Mouse (Mus musculus) stomach, embryonic 15.5 days (tissue): ENCODE measurements at regions not wholly inside any gene's neighbourhood (a gene's known extent, or its start where the extent isn't known, plus 50 kb on each side); places are given as distances from the start of the nearest gene placed in this dataset.

Experiments
- ATAC-seq: fragments of 200-750 bp; cut with Nextera tagmentation; 2 replicates; pipeline ENCODE4 v1.8.0; 2017; ENCODE audit warnings: low read depth, moderate number of reproducible peaks, moderate TSS enrichment; ENCODE audit not compliant: insufficient read depth, low FRiP score
- H3K27ac ChIP-seq: fragments of 300-500 bp; sonication (generic); 2 replicates; pipeline ENCODE4 v1.5.1; 2015; ENCODE audit warnings: mild to moderate bottlenecking, inconsistent platforms
- H3K27me3 ChIP-seq: fragments of 300-500 bp; sonication (generic); replicated peaks from 2 replicates; pipeline ENCODE4 v1.6.1; 2015; ENCODE audit warnings: inconsistent platforms
- H3K36me3 ChIP-seq: fragments of 300-500 bp; sonication (generic); 2 replicates; pipeline ENCODE4 v1.6.1; 2015; ENCODE audit warnings: inconsistent platforms
- H3K4me1 ChIP-seq: fragments of 300-500 bp; sonication (generic); 2 replicates; pipeline ENCODE4 v1.6.1; 2015; ENCODE audit warnings: inconsistent platforms
- H3K4me2 ChIP-seq: fragments of 300-500 bp; sonication (generic); 2 replicates; pipeline ENCODE4 v1.6.1; 2015; ENCODE audit warnings: mild to moderate bottlenecking, inconsistent platforms
- H3K4me3 ChIP-seq: fragments of 300-500 bp; sonication (generic); replicated peaks from 2 replicates; pipeline ENCODE4 v1.5.1; 2015; ENCODE audit warnings: inconsistent platforms
- H3K9ac ChIP-seq: fragments of 300-500 bp; sonication (generic); 2 replicates; pipeline ENCODE4 v1.6.1; 2015; ENCODE audit warnings: inconsistent platforms
- H3K9me3 ChIP-seq: fragments of 300-500 bp; sonication (generic); 2 replicates; pipeline ENCODE4 v1.6.1; 2016; ENCODE audit warnings: inconsistent platforms
- WGBS: fragments of 180-500 bp; shearing (Covaris S2); methylation state at CpG from one replicate; pipeline ENCODE4 v1.1.7; 2015; 5-methylcytosine and 5-hydroxymethylcytosine counted together

- no peaks in the 10 kb centered on the region for H3K9me3 ChIP-seq
- no peaks in the 10 kb centered on the region for H3K4me1 ChIP-seq
- no peak overlapping the region for H3K4me2 ChIP-seq
- H3K36me3 ChIP-seq: no peaks in the 10 kb centered on the region
- no peak overlapping the region for H3K9ac ChIP-seq
- no peak for ATAC-seq
- H3K4me3 ChIP-seq: no peak overlapping the region
- no peaks in the 10 kb centered on the region for H3K27me3 ChIP-seq
- WGBS: 52% methylated on average over 8 of the region's 8 CpGs
- H3K27ac ChIP-seq: 0 out of 2 replicates have a peak overlapping the region, but pooled peaks have one; percentile 26
Observed at GRCm38 (mm10) chr3:40130858-40131584, 400.1 kb upstream of the Intu start.

- H3K9ac ChIP-seq: no peak overlapping the region
- H3K4me3 ChIP-seq: no peak overlapping the region
- H3K4me1 ChIP-seq: no peaks in the 10 kb centered on the region
- H3K9me3 ChIP-seq: no peaks in the 10 kb centered on the region
- no peak overlapping the region for H3K27ac ChIP-seq
- ATAC-seq: no peak
- WGBS: 49% methylated on average over 5 of the region's 5 CpGs
- H3K36me3 ChIP-seq: no peaks in the 10 kb centered on the region
- no peak overlapping the region for H3K4me2 ChIP-seq
- no peaks in the 10 kb centered on the region for H3K27me3 ChIP-seq
Observed at GRCm38 (mm10) chr3:40138671-40139070, 392.4 kb upstream of the Intu start.

- Histone ChIP-seq H3K27me3 (no peaks in the 10 kb centered on the region), H3K4me1 (no peaks in the 10 kb centered on the region), H3K27ac (no peak overlapping the region), H3K4me3 (no peak overlapping the region), H3K4me2 (no peak overlapping the region), H3K9me3 (no peaks in the 10 kb centered on the region), H3K36me3 (no peaks in the 10 kb centered on the region), H3K9ac (no peak overlapping the region)
- ATAC-seq: no peak
- WGBS: 86% methylated on average over 5 of the region's 5 CpGs
Observed at GRCm38 (mm10) chr3:40142229-40142628, 388.9 kb upstream of the Intu start.

GRCm38 (mm10) chr3:40158631-40159030, 372.5 kb upstream of the Intu start:
- no peak overlapping the region for H3K27ac ChIP-seq
- ATAC-seq: no peak
- no peak overlapping the region for H3K4me3 ChIP-seq

GRCm38 (mm10) chr3:40159591-40160145, 371.4 kb upstream of the Intu start:
- 61% methylated on average over 9 of the region's 9 CpGs for WGBS
- H3K9me3 ChIP-seq: no peaks in the 10 kb centered on the region

More at GRCm38 (mm10) chr3:40158631-40159030, 372.5 kb upstream of the Intu start:
- Histone ChIP-seq H3K9ac (no peak overlapping the region), H3K4me1 (no peaks in the 10 kb centered on the region), H3K36me3 (no peaks in the 10 kb centered on the region), H3K27me3 (no peaks in the 10 kb centered on the region), H3K4me2 (no peak overlapping the region), H3K9me3 (no peaks in the 10 kb centered on the region)
- 71% methylated on average over 6 of the region's 6 CpGs for WGBS

GRCm38 (mm10) chr3:40164181-40164580, 366.9 kb upstream of the Intu start:
- H3K4me1 ChIP-seq: no peaks in the 10 kb centered on the region
- H3K9ac ChIP-seq: no peak overlapping the region
- ATAC-seq: no peak
- 71% methylated on average over 1 of the region's 1 CpGs for WGBS
- H3K27ac ChIP-seq: no peak overlapping the region
- no peaks in the 10 kb centered on the region for H3K36me3 ChIP-seq
- H3K9me3 ChIP-seq: no peaks in the 10 kb centered on the region
- no peak overlapping the region for H3K4me2 ChIP-seq
- no peaks in the 10 kb centered on the region for H3K27me3 ChIP-seq
- no peak overlapping the region for H3K4me3 ChIP-seq

More at GRCm38 (mm10) chr3:40159591-40160145, 371.4 kb upstream of the Intu start:
- Histone ChIP-seq H3K4me2 (no peak overlapping the region), H3K36me3 (no peaks in the 10 kb centered on the region), H3K9ac (no peak overlapping the region), H3K4me3 (no peak overlapping the region), H3K27ac (no peak overlapping the region), H3K27me3 (no peaks in the 10 kb centered on the region), H3K4me1 (no peaks in the 10 kb centered on the region)
- ATAC-seq: no peak

- H3K4me1 ChIP-seq: no peaks in the 10 kb centered on the region
- ATAC-seq: no peak
- no peaks in the 10 kb centered on the region for H3K9me3 ChIP-seq
- H3K9ac ChIP-seq: no peak overlapping the region
- 71% methylated on average over 12 of the region's 12 CpGs for WGBS
- no peak overlapping the region for H3K4me2 ChIP-seq
- no peak overlapping the region for H3K4me3 ChIP-seq
- H3K27me3 ChIP-seq: no peaks in the 10 kb centered on the region
- no peaks in the 10 kb centered on the region for H3K36me3 ChIP-seq
- no peak overlapping the region for H3K27ac ChIP-seq
Observed at GRCm38 (mm10) chr3:40167970-40168626, 363.0 kb upstream of the Intu start.

- no peak overlapping the region for H3K9ac ChIP-seq
Observed at GRCm38 (mm10) chr3:40169590-40169989, 361.5 kb upstream of the Intu start.

GRCm38 (mm10) chr3:40179726-40180317, 351.3 kb upstream of the Intu start:
- Histone ChIP-seq H3K27ac (no peak overlapping the region), H3K9ac (no peak overlapping the region), H3K9me3 (no peaks in the 10 kb centered on the region), H3K4me2 (no peak overlapping the region), H3K4me3 (no peak overlapping the region), H3K27me3 (no peaks in the 10 kb centered on the region), H3K4me1 (no peaks in the 10 kb centered on the region), H3K36me3 (no peaks in the 10 kb centered on the region)
- 71% methylated on average over 3 of the region's 3 CpGs for WGBS
- ATAC-seq: no peak

More at GRCm38 (mm10) chr3:40169590-40169989, 361.5 kb upstream of the Intu start:
- 93% methylated on average over 2 of the region's 2 CpGs for WGBS
- no peak overlapping the region for H3K4me2 ChIP-seq
- no peak overlapping the region for H3K27ac ChIP-seq
- H3K36me3 ChIP-seq: no peaks in the 10 kb centered on the region
- ATAC-seq: no peak
- no peaks in the 10 kb centered on the region for H3K27me3 ChIP-seq
- no peaks in the 10 kb centered on the region for H3K9me3 ChIP-seq
- H3K4me1 ChIP-seq: no peaks in the 10 kb centered on the region
- no peak overlapping the region for H3K4me3 ChIP-seq

GRCm38 (mm10) chr3:40185597-40186320, 345.3 kb upstream of the Intu start:
- Histone ChIP-seq H3K27ac (no peak overlapping the region), H3K4me1 (no peaks in the 10 kb centered on the region), H3K9me3 (no peaks in the 10 kb centered on the region), H3K36me3 (no peaks in the 10 kb centered on the region), H3K27me3 (no peaks in the 10 kb centered on the region), H3K4me2 (no peak overlapping the region), H3K4me3 (no peak overlapping the region), H3K9ac (no peak overlapping the region)
- no peak for ATAC-seq
- WGBS: 78% methylated on average over 5 of the region's 5 CpGs

- no peak overlapping the region for H3K9ac ChIP-seq
- H3K4me1 ChIP-seq: no peaks in the 10 kb centered on the region
- H3K9me3 ChIP-seq: no peaks in the 10 kb centered on the region
- no peaks in the 10 kb centered on the region for H3K36me3 ChIP-seq
- H3K27ac ChIP-seq: no peak overlapping the region
- H3K4me3 ChIP-seq: no peak overlapping the region
- H3K4me2 ChIP-seq: no peak overlapping the region
- no peaks in the 10 kb centered on the region for H3K27me3 ChIP-seq
- no peak for ATAC-seq
- 62% methylated on average over 6 of the region's 6 CpGs for WGBS
Observed at GRCm38 (mm10) chr3:40189529-40189928, 341.6 kb upstream of the Intu start.
